Mouse (Mus musculus): ENCODE results near the gene Eva1b. TPM values are rescaled to one million over a fixed set of nuclear protein-coding genes. Genes with fewer than 3 reads are reported as not detected.
A peak's percentile ranks its signal among the peaks of the same experiment; 100 is the strongest.

Gene Eva1b
- polyA plus RNA-seq, 1 experiment from 2014 or later, result 19.2 TPM

DNA sequence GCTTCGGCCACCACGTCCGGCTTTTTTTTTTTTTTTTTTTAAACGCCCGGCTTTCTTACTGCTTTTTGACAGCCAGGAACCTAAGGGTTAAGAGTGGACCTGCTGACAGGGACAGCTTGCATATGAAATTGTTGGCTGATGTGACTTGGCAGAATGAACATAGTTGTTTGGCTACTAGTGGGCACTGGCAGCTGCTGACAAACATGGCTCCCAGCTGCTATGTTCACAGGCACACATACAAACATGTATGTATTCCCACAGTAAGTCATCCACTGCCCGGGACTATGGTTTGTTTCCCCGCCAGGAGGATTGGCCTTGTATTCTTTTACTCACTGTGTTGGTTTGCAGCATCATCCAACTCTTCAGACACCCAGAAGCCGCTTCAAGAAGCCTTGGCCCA lies 30.4 kb upstream of the Eva1b start:
- no peak overlapping the region for H3K9ac ChIP-seq
- no peak overlapping the region for H3K4me2 ChIP-seq (replicated peaks)
- DNase-seq (ENCODE audit: low spot score) (no peak), ATAC-seq (ENCODE audit: low FRiP score) (no peak)
- peaks cover 11% of the 10 kb centered on the region; the same call in 1 of the 2 replicates for H3K9me3 ChIP-seq (ENCODE audit: control insufficient read depth, low read length)
- no peaks in the 10 kb centered on the region for H3K27me3 ChIP-seq (ENCODE audit: control insufficient read depth, insufficient read depth, low read length)
- 85% methylated on average over 8 of the region's 8 CpGs for WGBS
- peaks cover 6% of the 10 kb centered on the region; the same call in 1 of the 2 replicates for H3K36me3 ChIP-seq (replicated peaks; ENCODE audit: control insufficient read depth, insufficient read depth)
- no peak overlapping the region; the same call in 1 of the 2 replicates for H3K27ac ChIP-seq
- peaks cover 15% of the 10 kb centered on the region; the same call in 1 of the 2 replicates for H3K4me1 ChIP-seq (replicated peaks; ENCODE audit: control insufficient read depth, insufficient read depth, low read length)
- no peak overlapping the region for H3K4me3 ChIP-seq (replicated peaks; ENCODE audit: low read length)

DNA sequence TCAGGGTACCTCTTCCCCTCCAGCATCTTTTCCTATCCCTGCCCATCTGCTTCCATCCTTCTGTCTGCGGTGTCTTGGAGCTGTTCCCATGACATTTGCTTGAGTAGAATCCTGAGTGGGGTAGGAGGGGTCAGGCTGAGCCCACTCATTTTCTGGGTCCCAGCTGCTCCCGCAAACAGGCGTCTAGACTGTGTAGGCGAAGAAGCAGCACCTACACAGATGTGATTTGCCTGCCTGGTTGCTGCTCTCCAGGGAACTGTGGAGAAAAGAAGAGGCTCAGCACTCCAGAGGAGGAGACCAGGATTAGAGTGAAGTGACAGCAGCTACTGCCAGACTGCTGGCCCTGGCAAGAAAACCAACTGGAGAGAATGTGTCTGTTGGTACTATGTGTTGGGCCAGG lies 28.9 kb upstream of the Eva1b start:
- Histone ChIP-seq H3K27ac (no peak overlapping the region), H3K9ac (no peak overlapping the region), H3K9me3 (ENCODE audit: control insufficient read depth, low read length) (peaks cover 11% of the 10 kb centered on the region; the same call in 1 of the 2 replicates), H3K4me1 (replicated peaks; ENCODE audit: control insufficient read depth, insufficient read depth, low read length) (peaks cover 10% of the 10 kb centered on the region; the same call in 1 of the 2 replicates), H3K4me3 (replicated peaks; ENCODE audit: low read length) (no peak overlapping the region), H3K4me2 (replicated peaks) (no peak overlapping the region), H3K36me3 (replicated peaks; ENCODE audit: control insufficient read depth, insufficient read depth) (peaks cover 6% of the 10 kb centered on the region), H3K27me3 (ENCODE audit: control insufficient read depth, insufficient read depth, low read length) (no peaks in the 10 kb centered on the region)
- 67% methylated on average over 4 of the region's 4 CpGs for WGBS
- ATAC-seq (ENCODE audit: low FRiP score), result no peak
- DNase-seq (ENCODE audit: low spot score), result no peak

DNA sequence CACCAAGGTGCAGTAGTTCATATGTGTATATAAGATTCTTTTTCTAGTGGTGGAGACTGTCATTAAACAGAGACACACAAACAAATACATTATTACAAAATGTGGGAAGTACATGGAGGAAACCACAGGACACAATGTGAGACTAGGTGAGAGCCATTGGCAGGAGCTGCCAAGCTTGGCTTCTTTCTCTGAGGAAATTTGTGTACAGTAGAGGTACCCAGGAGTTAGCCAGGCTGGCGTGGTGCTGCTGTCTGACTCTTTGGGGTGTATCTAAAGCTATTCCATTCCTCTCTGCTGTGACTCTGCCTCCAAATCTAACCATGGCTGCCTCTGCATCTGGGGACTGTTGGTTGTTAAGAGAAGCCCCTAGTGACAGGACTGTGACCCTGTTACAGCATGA lies 28.5 kb upstream of the Eva1b start:
- Histone ChIP-seq H3K4me2 (replicated peaks) (no peak overlapping the region), H3K9ac (no peak overlapping the region), H3K36me3 (replicated peaks; ENCODE audit: control insufficient read depth, insufficient read depth) (peaks cover 10% of the 10 kb centered on the region), H3K4me1 (replicated peaks; ENCODE audit: control insufficient read depth, insufficient read depth, low read length) (peaks cover 10% of the 10 kb centered on the region; the same call in 1 of the 2 replicates), H3K27me3 (ENCODE audit: control insufficient read depth, insufficient read depth, low read length) (no peaks in the 10 kb centered on the region), H3K4me3 (replicated peaks; ENCODE audit: low read length) (no peak overlapping the region), H3K27ac (no peak overlapping the region), H3K9me3 (ENCODE audit: control insufficient read depth, low read length) (peaks cover 11% of the 10 kb centered on the region; the same call in 1 of the 2 replicates)
- DNase-seq (ENCODE audit: low spot score) (no peak), ATAC-seq (ENCODE audit: low FRiP score) (no peak)
- 79% methylated on average over 1 of the region's 1 CpGs for WGBS

DNA sequence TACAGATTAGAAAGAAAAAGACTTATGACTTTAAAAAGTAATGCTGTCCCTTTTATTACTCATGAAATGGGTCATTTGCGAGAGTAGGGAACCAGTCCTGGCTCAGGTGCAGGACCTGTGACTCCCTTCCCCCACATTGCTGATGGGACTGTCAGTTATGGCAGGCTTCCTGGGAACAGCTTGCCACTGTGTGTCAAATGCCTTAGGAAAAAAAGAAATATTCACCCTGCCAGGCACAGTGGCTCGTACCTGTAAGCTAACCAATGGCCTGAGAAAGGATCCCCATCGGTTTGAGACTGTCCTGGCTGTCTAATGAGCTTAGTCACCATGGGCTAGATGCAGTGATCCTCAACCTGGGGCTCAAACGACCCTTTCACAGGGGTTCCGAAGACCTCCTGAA lies 27.5 kb upstream of the Eva1b start:
- Histone ChIP-seq H3K4me3 (replicated peaks; ENCODE audit: low read length) (no peak overlapping the region), H3K4me1 (replicated peaks; ENCODE audit: control insufficient read depth, insufficient read depth, low read length) (peaks cover 10% of the 10 kb centered on the region; the same call in 1 of the 2 replicates), H3K9ac (no peak overlapping the region), H3K36me3 (replicated peaks; ENCODE audit: control insufficient read depth, insufficient read depth) (peaks cover 20% of the 10 kb centered on the region), H3K4me2 (replicated peaks) (no peak overlapping the region), H3K27me3 (ENCODE audit: control insufficient read depth, insufficient read depth, low read length) (no peaks in the 10 kb centered on the region), H3K9me3 (ENCODE audit: control insufficient read depth, low read length) (peaks cover 11% of the 10 kb centered on the region; the same call in 1 of the 2 replicates), H3K27ac (no peak overlapping the region)
- DNase-seq (ENCODE audit: low spot score) (no peak), ATAC-seq (ENCODE audit: low FRiP score) (no peak)
- WGBS, result 83% methylated on average over 5 of the region's 5 CpGs

DNA sequence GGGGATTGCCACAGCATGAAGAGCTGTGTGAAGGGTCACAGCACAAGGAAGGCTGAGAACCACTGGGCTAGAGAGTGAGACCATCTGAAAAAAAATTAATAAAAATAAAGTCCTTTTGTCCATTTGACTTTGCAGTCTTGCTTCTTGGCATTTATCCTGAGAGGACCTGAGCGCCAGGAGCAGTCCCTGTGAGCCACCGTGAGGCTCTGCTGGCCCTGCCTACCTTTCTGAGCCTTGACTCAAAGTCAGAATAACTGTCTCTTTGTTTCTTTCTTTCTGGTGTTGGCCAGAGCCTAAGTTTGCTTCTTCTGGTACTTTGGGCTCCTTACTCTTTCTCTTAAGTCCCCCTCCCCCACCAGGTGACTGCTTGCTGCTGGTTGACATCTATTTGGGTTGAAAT lies 27.0 kb upstream of the Eva1b start:
- DNase-seq (ENCODE audit: low spot score) (no peak), ATAC-seq (ENCODE audit: low FRiP score) (no peak)
- 97% methylated on average over 2 of the region's 2 CpGs for WGBS
- Histone ChIP-seq H3K27me3 (ENCODE audit: control insufficient read depth, insufficient read depth, low read length) (no peaks in the 10 kb centered on the region), H3K9ac (no peak overlapping the region), H3K36me3 (replicated peaks; ENCODE audit: control insufficient read depth, insufficient read depth) (peaks cover 25% of the 10 kb centered on the region), H3K4me1 (replicated peaks; ENCODE audit: control insufficient read depth, insufficient read depth, low read length) (peaks cover 7% of the 10 kb centered on the region; the same call in 1 of the 2 replicates), H3K9me3 (ENCODE audit: control insufficient read depth, low read length) (peaks cover 11% of the 10 kb centered on the region; the same call in 1 of the 2 replicates), H3K27ac (no peak overlapping the region), H3K4me3 (replicated peaks; ENCODE audit: low read length) (no peak overlapping the region), H3K4me2 (replicated peaks) (no peak overlapping the region)

DNA sequence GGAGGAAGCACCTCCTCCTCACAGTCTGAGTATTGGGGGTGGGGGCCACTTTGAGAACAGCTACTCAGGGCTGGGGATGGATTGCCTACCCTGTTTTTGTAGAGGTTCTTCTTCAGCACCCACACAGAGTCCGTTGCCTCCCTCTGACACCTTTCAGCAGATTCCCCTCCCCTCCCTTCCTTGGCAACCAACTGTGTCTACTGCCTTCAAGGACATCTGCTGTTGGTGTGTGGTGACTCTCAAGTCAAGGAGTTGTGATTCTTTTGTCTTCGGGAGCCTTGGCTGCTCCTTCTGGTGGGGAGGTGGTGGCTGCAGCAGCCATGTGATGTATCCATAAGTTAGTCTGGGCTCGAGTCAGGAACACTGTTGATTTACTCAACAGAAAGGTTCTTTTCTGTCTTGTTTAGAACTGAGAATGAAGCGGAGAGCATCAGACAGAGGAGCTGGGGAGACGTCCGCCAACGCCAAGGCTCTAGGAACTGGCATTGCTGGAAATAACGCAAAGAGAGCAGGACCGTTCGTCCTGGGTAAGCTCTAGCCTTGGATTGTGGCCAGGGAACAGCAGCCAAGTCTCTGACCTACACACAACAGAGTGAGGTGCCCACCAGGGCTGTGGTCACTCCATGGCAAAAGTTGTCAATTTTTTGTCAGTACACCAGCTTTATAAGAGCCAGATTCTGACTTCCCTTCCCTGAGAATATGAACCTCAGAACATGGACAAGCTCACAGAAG lies 24.1 kb upstream of the Eva1b start:
- no peak overlapping the region for H3K9ac ChIP-seq
- H3K4me2 ChIP-seq (replicated peaks), result no peak overlapping the region
- peaks cover 11% of the 10 kb centered on the region; the same call in 1 of the 2 replicates for H3K9me3 ChIP-seq (ENCODE audit: control insufficient read depth, low read length)
- H3K27ac ChIP-seq, result no peak overlapping the region
- H3K4me1 ChIP-seq (replicated peaks; ENCODE audit: control insufficient read depth, insufficient read depth, low read length), result 0 out of 2 replicates have a peak, but pooled peaks cover 2% of the 10 kb centered on the region
- ATAC-seq (ENCODE audit: low FRiP score) (no peak), DNase-seq (ENCODE audit: low spot score) (no peak)
- no peaks in the 10 kb centered on the region for H3K27me3 ChIP-seq (ENCODE audit: control insufficient read depth, insufficient read depth, low read length)
- no peak overlapping the region for H3K4me3 ChIP-seq (replicated peaks; ENCODE audit: low read length)
- H3K36me3 ChIP-seq (replicated peaks; ENCODE audit: control insufficient read depth, insufficient read depth), result peaks cover 53% of the 10 kb centered on the region
- WGBS, result 80% methylated on average over 10 of the region's 10 CpGs

DNA sequence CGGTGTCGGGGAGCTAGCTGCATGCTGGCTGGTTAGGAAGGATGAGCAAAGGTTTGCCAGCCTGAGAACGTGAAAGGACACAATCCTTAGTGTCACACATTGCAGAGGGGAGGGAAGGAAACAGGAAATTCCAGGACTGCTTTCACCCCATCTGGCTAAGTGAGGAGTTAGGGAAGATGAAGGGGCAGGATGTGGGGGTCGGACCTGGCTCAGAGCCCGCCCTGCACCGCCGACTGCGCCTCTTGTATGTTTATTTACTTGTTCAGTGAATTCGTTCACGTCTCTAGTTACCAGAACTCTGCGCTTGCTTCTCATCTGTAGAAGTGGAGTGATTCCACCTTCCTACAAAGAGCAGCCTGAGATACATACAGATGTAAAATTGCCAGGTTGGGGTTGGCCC lies 17.0 kb upstream of the Eva1b start:
- Histone ChIP-seq H3K4me2 (replicated peaks) (no peak overlapping the region), H3K9ac (no peak overlapping the region), H3K27ac (peak overlapping the region; percentile 57; the same call in 1 of the 2 replicates), H3K4me3 (replicated peaks; ENCODE audit: low read length) (no peak overlapping the region), H3K4me1 (replicated peaks; ENCODE audit: control insufficient read depth, insufficient read depth, low read length) (peaks cover 11% of the 10 kb centered on the region; the same call in 1 of the 2 replicates), H3K36me3 (replicated peaks; ENCODE audit: control insufficient read depth, insufficient read depth) (peaks cover 77% of the 10 kb centered on the region), H3K9me3 (ENCODE audit: control insufficient read depth, low read length) (no peaks in the 10 kb centered on the region), H3K27me3 (ENCODE audit: control insufficient read depth, insufficient read depth, low read length) (no peaks in the 10 kb centered on the region)
- no peak for ATAC-seq (ENCODE audit: low FRiP score)
- WGBS, result 84% methylated on average over 11 of the region's 11 CpGs
- DNase-seq (ENCODE audit: low spot score), result no peak

DNA sequence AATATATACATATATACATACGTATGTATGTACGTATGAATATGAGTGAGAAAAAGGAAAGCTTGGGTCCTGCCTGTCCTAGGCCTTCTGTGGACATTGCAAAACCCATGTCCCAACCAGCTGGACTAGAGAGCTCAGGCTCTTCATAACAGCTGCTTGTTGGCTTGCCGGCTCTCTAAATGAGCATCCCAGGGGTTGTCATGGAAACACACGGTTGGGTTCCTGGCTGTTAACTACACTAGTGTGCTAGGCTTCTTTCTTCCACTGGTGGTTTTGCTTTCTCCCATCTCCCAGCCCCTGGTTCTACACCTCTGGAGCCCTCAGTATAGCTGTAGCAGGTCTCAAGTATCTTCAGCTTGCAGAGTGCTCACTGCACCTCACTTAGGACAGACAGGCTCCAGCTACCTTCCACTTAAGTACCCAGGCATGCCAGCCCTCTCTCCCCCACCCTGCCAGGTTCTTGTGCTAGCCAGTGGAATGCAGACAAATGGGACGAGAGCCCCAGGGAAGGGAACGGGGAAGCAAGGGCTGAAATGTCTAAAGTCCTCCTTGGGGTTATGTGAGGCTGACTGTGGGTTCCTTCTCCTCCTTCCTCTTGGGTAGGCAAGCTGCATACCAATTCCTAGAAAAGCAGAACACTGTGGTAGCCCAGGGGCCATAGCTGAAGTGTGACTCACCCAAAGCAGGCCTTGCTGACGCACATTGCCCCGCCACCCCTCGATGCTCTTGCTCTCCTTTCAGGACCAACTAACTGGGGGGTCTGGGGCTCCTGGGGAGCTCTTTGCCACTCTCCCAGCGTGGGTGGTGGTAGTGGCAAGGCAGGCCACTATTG lies 16.0 kb upstream of the Eva1b start:
- H3K9ac ChIP-seq, result no peak overlapping the region
- H3K27ac ChIP-seq, result peak overlapping the region; percentile 55; the same call in 1 of the 2 replicates
- H3K4me2 ChIP-seq (replicated peaks), result no peak overlapping the region
- 56% methylated on average over 10 of the region's 10 CpGs for WGBS
- H3K36me3 ChIP-seq (replicated peaks; ENCODE audit: control insufficient read depth, insufficient read depth), result peaks cover 77% of the 10 kb centered on the region
- no peak overlapping the region for H3K4me3 ChIP-seq (replicated peaks; ENCODE audit: low read length)
- H3K4me1 ChIP-seq (replicated peaks; ENCODE audit: control insufficient read depth, insufficient read depth, low read length), result peaks cover 11% of the 10 kb centered on the region; the same call in 1 of the 2 replicates
- ATAC-seq (ENCODE audit: low FRiP score) (peak; percentile 53), DNase-seq (ENCODE audit: low spot score) (peak; percentile 74)
- no peaks in the 10 kb centered on the region for H3K9me3 ChIP-seq (ENCODE audit: control insufficient read depth, low read length)
- no peaks in the 10 kb centered on the region for H3K27me3 ChIP-seq (ENCODE audit: control insufficient read depth, insufficient read depth, low read length)

DNA sequence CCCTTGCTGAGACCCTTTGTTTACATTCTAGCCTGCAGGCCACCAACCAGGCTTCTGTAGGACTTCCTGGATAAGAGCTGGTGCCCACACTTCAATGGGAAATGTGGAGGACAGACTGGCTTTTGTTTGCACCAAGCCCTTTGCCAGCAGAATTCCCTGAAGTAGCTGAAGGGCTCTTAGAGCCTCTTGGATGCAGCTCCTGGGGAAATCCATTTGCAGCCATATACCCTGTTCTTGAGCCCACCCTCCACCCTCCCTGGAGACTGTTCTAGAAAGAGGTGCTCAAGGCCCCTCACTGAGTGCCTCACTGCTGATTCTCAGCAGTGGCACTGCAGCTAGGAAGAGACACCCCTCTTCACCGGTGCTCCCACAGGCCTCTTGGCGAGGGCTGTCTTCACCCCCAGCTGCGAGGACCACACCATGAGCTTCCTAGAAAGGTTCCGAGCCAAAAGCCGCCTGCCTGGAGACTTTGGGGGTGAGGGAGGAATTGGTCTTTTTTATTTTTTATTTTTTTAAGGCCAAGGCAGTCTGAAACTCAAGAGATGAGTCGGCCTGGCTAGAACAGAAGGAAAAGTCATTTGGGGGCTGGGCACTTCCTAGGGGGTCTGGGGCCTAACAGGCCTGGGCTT lies 14.8 kb upstream of the Eva1b start:
- ATAC-seq (ENCODE audit: low FRiP score), result no peak
- Histone ChIP-seq H3K9ac (no peak overlapping the region), H3K27me3 (ENCODE audit: control insufficient read depth, insufficient read depth, low read length) (no peaks in the 10 kb centered on the region), H3K36me3 (replicated peaks; ENCODE audit: control insufficient read depth, insufficient read depth) (peaks cover 78% of the 10 kb centered on the region), H3K4me1 (replicated peaks; ENCODE audit: control insufficient read depth, insufficient read depth, low read length) (peaks cover 11% of the 10 kb centered on the region; the same call in 1 of the 2 replicates), H3K9me3 (ENCODE audit: control insufficient read depth, low read length) (no peaks in the 10 kb centered on the region), H3K27ac (peak overlapping the region; percentile 38), H3K4me3 (replicated peaks; ENCODE audit: low read length) (no peak overlapping the region), H3K4me2 (replicated peaks) (no peak overlapping the region)
- DNase-seq (ENCODE audit: low spot score), result no peak
- 85% methylated on average over 6 of the region's 6 CpGs for WGBS
